ENCODE assay signal across 15 mouse cellular contexts in the genomic region with DNA sequence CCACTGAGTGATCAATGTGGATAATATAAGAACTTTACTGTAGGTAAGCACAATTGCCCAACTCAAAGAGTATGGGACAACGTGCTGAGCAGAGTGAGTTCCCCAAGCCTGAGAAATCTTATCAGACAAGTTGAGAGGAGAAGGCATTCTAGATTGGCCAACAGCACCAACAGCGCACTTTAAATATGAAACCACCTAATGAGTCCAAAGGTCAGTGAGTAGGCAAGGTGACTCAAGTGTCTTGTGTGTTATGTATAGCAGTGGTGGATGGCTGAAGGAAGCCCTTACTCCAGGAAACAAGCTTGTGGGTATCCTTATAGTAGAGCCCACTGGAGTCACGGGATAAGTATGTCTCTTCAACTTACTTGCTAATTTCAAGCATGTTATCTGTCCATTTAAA. TPM values are rescaled to one million over a fixed set of nuclear protein-coding genes. Genes with fewer than 3 reads are reported as not detected.
ATAC-seq and TF ChIP-seq lines count a peak whose summit lies in the region.
"Had no signal": no experiment of that assay in that cellular context is flagged by ENCODE, and none has a peak within 500 bp of the region (broad histone marks: within the 10 kb centered on the region; RNA-seq: fewer than 3 reads in every experiment).

No protein-coding gene starts in this region.

- H3K4me3 ChIP-seq in intestine, embryonic 15.5 days (replicated peaks) = no peak overlapping the region
- H3K4me3 ChIP-seq in intestine, postnatal 0 days (ENCODE audit: low read depth, low read length) = no peak overlapping the region
- H3K4me3 ChIP-seq in stomach, embryonic 16.5 days (replicated peaks; ENCODE audit: low read length) = no peak overlapping the region
- H3K4me3 ChIP-seq: embryonic facial prominence, embryonic 13.5 days; embryonic facial prominence, embryonic 15.5 days; erythroblast, embryonic 14.5 days; forebrain, embryonic 10.5 days; forebrain, embryonic 12.5 days had no signal

- no peak overlapping the region for H3K27ac ChIP-seq in intestine, embryonic 15.5 days
- no peak overlapping the region for H3K27ac ChIP-seq in intestine, postnatal 0 days (ENCODE audit: low read depth, low read length)
- no peak overlapping the region for H3K27ac ChIP-seq in stomach, embryonic 16.5 days (ENCODE audit: low read length)
- H3K27ac ChIP-seq: embryonic facial prominence, embryonic 13.5 days; embryonic facial prominence, embryonic 15.5 days; forebrain, embryonic 10.5 days; forebrain, embryonic 12.5 days had no signal

- TF ChIP-seq CTCF in intestine, postnatal 0 days (IDR thresholded peaks at IDR 0.05; ENCODE audit: low read depth) = no peak

- no peaks in the 10 kb centered on the region for H3K27me3 ChIP-seq in intestine, embryonic 15.5 days (replicated peaks)
- no peaks in the 10 kb centered on the region for H3K27me3 ChIP-seq in intestine, postnatal 0 days (replicated peaks; ENCODE audit: control insufficient read depth, insufficient read depth, low read length)
- H3K27me3 ChIP-seq in stomach, embryonic 16.5 days (ENCODE audit: control insufficient read depth, insufficient read depth, low read length) = no peaks in the 10 kb centered on the region
- H3K27me3 ChIP-seq: embryonic facial prominence, embryonic 15.5 days; forebrain, embryonic 12.5 days had no signal

- no peak overlapping the region for H3K4me2 ChIP-seq in intestine, embryonic 15.5 days (replicated peaks)
- no peak overlapping the region for H3K4me2 ChIP-seq in intestine, postnatal 0 days (replicated peaks; ENCODE audit: low read depth)
- H3K4me2 ChIP-seq in stomach, embryonic 16.5 days (ENCODE audit: low read depth, low read length) = no peak overlapping the region
- H3K4me2 ChIP-seq: embryonic facial prominence, embryonic 13.5 days; embryonic facial prominence, embryonic 15.5 days; forebrain, embryonic 12.5 days had no signal

- 77% methylated on average over 3 of the region's 3 CpGs for WGBS in intestine, embryonic 15.5 days
- 61% methylated on average over 3 of the region's 3 CpGs for WGBS in intestine, postnatal 0 days
- WGBS in stomach, embryonic 16.5 days = 79% methylated on average over 3 of the region's 3 CpGs

- H3K9ac ChIP-seq in intestine, embryonic 15.5 days = no peak overlapping the region
- H3K9ac ChIP-seq in intestine, postnatal 0 days (ENCODE audit: low read depth, low read length) = no peak overlapping the region
- no peak overlapping the region for H3K9ac ChIP-seq in stomach, embryonic 16.5 days (ENCODE audit: low read length)
- H3K9ac ChIP-seq: embryonic facial prominence, embryonic 13.5 days; embryonic facial prominence, embryonic 15.5 days; forebrain, embryonic 12.5 days had no signal

- ATAC-seq in intestine, embryonic 15.5 days = peak; percentile 77
- ATAC-seq in intestine, postnatal 0 days = peak; percentile 79
- peak; percentile 58; the same call in 1 of the 2 replicates for ATAC-seq in stomach, embryonic 16.5 days (ENCODE audit: insufficient read depth, low FRiP score)
- no peak for ATAC-seq in CD4-positive, CD25-positive, alpha-beta regulatory T cell, adult 4 months
- ATAC-seq in megakaryocyte-erythroid progenitor cell, adult 5-6 weeks (replicated peaks; ENCODE audit: low FRiP score, low TSS enrichment, poor library complexity, severe bottlenecking) = no peak
- ATAC-seq in granulocyte monocyte progenitor cell, adult 5-6 weeks (replicated peaks; ENCODE audit: poor library complexity, severe bottlenecking) = no peak
- ATAC-seq: forebrain, embryonic 14.5 days; forebrain, embryonic 16.5 days had no signal

- H3K36me3 ChIP-seq in intestine, embryonic 15.5 days = no peaks in the 10 kb centered on the region
- H3K36me3 ChIP-seq in intestine, postnatal 0 days (ENCODE audit: control insufficient read depth, insufficient read depth) = no peaks in the 10 kb centered on the region
- H3K36me3 ChIP-seq in stomach, embryonic 16.5 days (ENCODE audit: control insufficient read depth, insufficient read depth, low read length) = no peaks in the 10 kb centered on the region
- H3K36me3 ChIP-seq: embryonic facial prominence, embryonic 13.5 days; embryonic facial prominence, embryonic 15.5 days; forebrain, embryonic 10.5 days; forebrain, embryonic 12.5 days had no signal

- H3K9me3 ChIP-seq in intestine, embryonic 15.5 days = no peaks in the 10 kb centered on the region
- H3K9me3 ChIP-seq in intestine, postnatal 0 days (ENCODE audit: control insufficient read depth) = no peaks in the 10 kb centered on the region
- no peaks in the 10 kb centered on the region for H3K9me3 ChIP-seq in stomach, embryonic 16.5 days (replicated peaks; ENCODE audit: control insufficient read depth, low read length)
- H3K9me3 ChIP-seq: embryonic facial prominence, embryonic 13.5 days; embryonic facial prominence, embryonic 15.5 days; forebrain, embryonic 10.5 days; forebrain, embryonic 12.5 days had no signal

- H3K4me1 ChIP-seq in intestine, embryonic 15.5 days (replicated peaks) = 0 out of 2 replicates have a peak, but pooled peaks cover 8% of the 10 kb centered on the region
- H3K4me1 ChIP-seq in intestine, postnatal 0 days (replicated peaks; ENCODE audit: control insufficient read depth, insufficient read depth, low read length) = no peaks in the 10 kb centered on the region
- H3K4me1 ChIP-seq in stomach, embryonic 16.5 days (ENCODE audit: control insufficient read depth, insufficient read depth, low read length) = no peaks in the 10 kb centered on the region

RNA-seq across cellular contexts. Expression of a gene that starts 38.7 kb away (rescaled TPM):
- polyA plus RNA-seq in intestine, embryonic 15.5 days (2015; fragmentation: Nextera tagmentation; extraction: Ambion mirVana) = 15.9 TPM in 2 replicates
- polyA plus RNA-seq in intestine, postnatal 0 days (2015; fragmentation: Nextera tagmentation; extraction: Ambion mirVana) = 4.5 and 4.8 TPM in 2 replicates
- polyA plus RNA-seq in stomach, embryonic 16.5 days (2015; fragmentation: Nextera tagmentation; extraction: Ambion mirVana) = 8.2 and 9.4 TPM in 2 replicates
- not detected for polyA plus RNA-seq in CD4-positive, CD25-positive, alpha-beta regulatory T cell, adult 4 months (2017; shearing (Covaris generic))
- not detected in 2 replicates for total RNA-seq in megakaryocyte-erythroid progenitor cell, adult 5-6 weeks (2014; fragmentation: Nextera tagmentation)
- not detected in 2 replicates for total RNA-seq in megakaryocyte-erythroid progenitor cell, adult 5-6 weeks (2017)
- not detected in 2 replicates for total RNA-seq in granulocyte monocyte progenitor cell, adult 5-6 weeks (2014; fragmentation: Nextera tagmentation)
- total RNA-seq in granulocyte monocyte progenitor cell, adult 5-6 weeks (2017) = not detected in 2 replicates
- total RNA-seq: common myeloid progenitor, adult 5-6 weeks; MEL had no signal
- polyA plus RNA-seq: erythroblast, embryonic 14.5 days had no signal

Comparison
In these comparisons a context has a peak if more than half of its experiments do, and no peak if none do; other contexts are left out.
1. ATAC-seq: peak in intestine, embryonic 15.5 days (single experiment), intestine, postnatal 0 days (single experiment) and stomach, embryonic 16.5 days (single experiment); none in CD4-positive, CD25-positive, alpha-beta regulatory T cell, adult 4 months (single experiment), megakaryocyte-erythroid progenitor cell, adult 5-6 weeks (single experiment) and granulocyte monocyte progenitor cell, adult 5-6 weeks (single experiment).